Mouse (Mus musculus) CH12.LX (cell line): ENCODE data around the gene Smc1b. TPM values are rescaled to one million over a fixed set of nuclear protein-coding genes. Genes with fewer than 3 reads are reported as not detected.
"Not testable (repeated sequence)": the region's sequence is repeated elsewhere in the genome, so short reads cannot be mapped to it uniquely, and the experiment has no call there.

ENCODE experiments used
- DNase-seq: peaks from one replicate; pipeline ENCODE4 v3.0.0-alpha.2; 2013; ENCODE audit errors: extremely low read depth
- H3K27ac ChIP-seq: 2 replicates; pipeline ENCODE4 v1.5.1; 2012; ENCODE audit warnings: low read depth, mild to moderate bottlenecking, control low read depth, moderate library complexity; ENCODE audit not compliant: insufficient read depth
- H3K27me3 ChIP-seq: replicated peaks from 2 replicates; pipeline ENCODE3; 2012; ENCODE audit warnings: inconsistent platforms
- H3K36me3 ChIP-seq, 2 experiments: replicated peaks in 1 of 2; 2 replicates each; pipeline versions ENCODE3 to v1.6.1; 2012; ENCODE audit warnings: inconsistent platforms in 1 of 2, low read length in 1 of 2, mild to moderate bottlenecking in 1 of 2, mixed read lengths in 1 of 2, moderate library complexity in 1 of 2; ENCODE audit not compliant: control insufficient read depth in 1 of 2, insufficient read depth in 1 of 2
- H3K4me1 ChIP-seq, 2 experiments: 2 replicates each; pipeline ENCODE4 v1.6.1; 2012; ENCODE audit warnings: inconsistent platforms in 1 of 2, moderate library complexity in 1 of 2; ENCODE audit not compliant: insufficient read depth in 2 of 2, control insufficient read depth in 1 of 2
- H3K4me2 ChIP-seq: 2 replicates; pipeline ENCODE4 v1.6.1; 2012; ENCODE audit warnings: low read depth, mild to moderate bottlenecking, control low read depth; ENCODE audit not compliant: poor library complexity, insufficient read depth, severe bottlenecking
- H3K4me3 ChIP-seq, 3 experiments: fragments of 150-350 bp in 1 of 3; sonication (generic) in 1 of 3; replicated peaks in 1 of 3; 2 replicates each; pipeline versions ENCODE3 to v1.5.1; 2011 to 2012; ENCODE audit warnings: low read depth in 2 of 3, low read length in 2 of 3, mild to moderate bottlenecking in 2 of 3, moderate library complexity in 2 of 3, control low read depth in 1 of 3, improper control_type of control experiment in 1 of 3, inconsistent platforms in 1 of 3, mixed read lengths in 1 of 3; ENCODE audit not compliant: poor library complexity in 1 of 3
- H3K79me2 ChIP-seq: replicated peaks from 2 replicates; pipeline ENCODE4 v1.6.1; 2012; ENCODE audit warnings: mild to moderate bottlenecking, moderate library complexity; ENCODE audit not compliant: control insufficient read depth, poor library complexity, insufficient read depth, severe bottlenecking; ENCODE audit errors: extremely low read depth
- H3K9ac ChIP-seq: 2 replicates; pipeline ENCODE4 v1.6.1; 2012; ENCODE audit warnings: low read depth, mild to moderate bottlenecking, control low read depth, moderate library complexity; ENCODE audit not compliant: insufficient read depth
- H3K9me3 ChIP-seq: replicated peaks from 2 replicates; pipeline ENCODE3; 2012; ENCODE audit warnings: low read length, inconsistent platforms, mixed read lengths
- CHD1 ChIP-seq: IDR thresholded peaks from 2 replicates; pipeline ENCODE4 v1.6.1; 2012; ENCODE audit warnings: low read depth, low read length, improper control_type of control experiment, inconsistent platforms
- CHD2 ChIP-seq: IDR thresholded peaks from 2 replicates; pipeline ENCODE4 v1.6.1; 2011; ENCODE audit warnings: low read length, improper control_type of control experiment
- MAFK ChIP-seq: IDR thresholded peaks from 2 replicates; pipeline ENCODE4 v1.6.1; 2011; ENCODE audit warnings: low read length, improper control_type of control experiment; ENCODE audit not compliant: insufficient replicate concordance
- MAX ChIP-seq: IDR thresholded peaks from 2 replicates; pipeline ENCODE4 v1.6.1; 2011; ENCODE audit warnings: low read length, improper control_type of control experiment
- MXI1 ChIP-seq: IDR thresholded peaks from 2 replicates; pipeline ENCODE4 v1.6.1; 2011; ENCODE audit warnings: mild to moderate bottlenecking, low read depth, low read length, improper control_type of control experiment
- NRF1 ChIP-seq: IDR thresholded peaks from 2 replicates; pipeline ENCODE4 v1.6.1; 2014; ENCODE audit warnings: low read depth, mild to moderate bottlenecking, inconsistent platforms, low read length, improper control_type of control experiment, moderate library complexity
- RCOR1 ChIP-seq: conservative IDR thresholded peaks from 2 replicates; pipeline ENCODE4 v1.6.1; 2012; ENCODE audit warnings: low read depth, mild to moderate bottlenecking, inconsistent platforms, low read length, improper control_type of control experiment
- USF1 ChIP-seq: IDR thresholded peaks from 2 replicates; pipeline ENCODE4 v1.6.1; 2014; ENCODE audit warnings: low read depth, mild to moderate bottlenecking, inconsistent platforms, low read length, improper control_type of control experiment
- ZKSCAN1 ChIP-seq: IDR thresholded peaks from 2 replicates; pipeline ENCODE4 v1.6.1; 2012; ENCODE audit warnings: low read depth, inconsistent platforms, low read length, improper control_type of control experiment, borderline replicate concordance
- dilution Hi-C: fragments of 300-500 bp; cut with MboI; formaldehyde crosslinking; loops from 2 replicates; pipeline ENCODE4 v1.14.3; 2020; ENCODE audit warnings: low sequenced_read_pairs; ENCODE audit not compliant: extremely low pct_unique_long_range_greater_than_20kb, extremely low pct_ligation_motif_present
- in situ Hi-C: fragments of 300-500 bp; cut with MboI; formaldehyde crosslinking; loops from 3 replicates; pipeline ENCODE4 v1.14.3; 2019; ENCODE audit warnings: low sequenced_read_pairs, low pct_ligation_motif_present, low pct_unique_long_range_greater_than_20kb, mixed read lengths
- polyA plus RNA-seq: library from polyadenylated mRNA; unstranded; fragments of >175 nt; gene quantifications from 2 replicates; pipeline ENCODE4 v1.2.1, GENCODE M21; 2012; ENCODE audit warnings: low read depth; ENCODE audit not compliant: insufficient read length
- total RNA-seq, 2 experiments: library from RNA; depleted of rRNA; stranded (reverse); fragments of 300-350 nt in 1 of 2; fragments of >200 nt in 1 of 2; gene quantifications; 2 replicates each; pipeline ENCODE4 v1.2.3; 2012 to 2014

Gene Smc1b
- total and polyA plus RNA-seq, 3 experiments: not detected

DNA sequence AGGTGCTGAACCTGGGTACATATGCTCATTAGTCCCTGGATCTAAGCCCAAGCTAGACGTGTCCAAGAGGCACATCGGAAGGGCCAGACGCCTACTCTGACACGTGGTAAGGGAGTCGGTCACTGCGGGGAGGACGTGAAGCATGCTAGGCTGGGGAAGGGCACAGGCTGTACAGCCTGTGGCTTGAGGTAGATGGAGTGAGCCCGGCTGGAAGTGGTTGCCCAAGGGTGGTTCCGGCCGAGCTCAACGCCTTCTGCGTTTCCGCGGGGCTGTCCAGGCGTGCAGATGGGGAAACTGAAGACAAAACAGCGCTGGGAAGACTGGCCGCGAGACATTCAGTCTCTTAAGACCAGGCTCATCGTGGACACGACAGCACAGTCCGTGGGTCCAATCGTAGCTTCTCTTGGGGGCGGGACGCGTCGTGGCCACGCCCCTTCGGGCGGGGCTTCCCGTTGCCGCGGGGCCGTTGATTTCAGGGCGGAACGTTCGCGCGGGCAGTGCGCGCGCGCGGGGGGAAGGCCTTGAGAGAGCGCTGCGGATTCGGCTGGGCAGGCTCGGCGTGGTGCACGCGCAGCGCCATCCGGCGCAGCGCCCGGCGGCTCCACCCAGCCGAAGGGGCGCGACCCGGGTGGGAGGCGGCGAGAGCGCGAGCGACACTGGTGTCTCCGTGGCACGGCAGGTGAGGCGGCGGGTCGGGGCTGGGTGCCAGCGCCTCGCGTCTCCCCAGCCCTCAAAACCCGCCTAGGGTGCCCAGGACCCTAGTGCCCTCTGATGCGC lies 95.0 kb downstream of the Smc1b start (continued):
- no peak for TF ChIP-seq MAFK

DNA sequence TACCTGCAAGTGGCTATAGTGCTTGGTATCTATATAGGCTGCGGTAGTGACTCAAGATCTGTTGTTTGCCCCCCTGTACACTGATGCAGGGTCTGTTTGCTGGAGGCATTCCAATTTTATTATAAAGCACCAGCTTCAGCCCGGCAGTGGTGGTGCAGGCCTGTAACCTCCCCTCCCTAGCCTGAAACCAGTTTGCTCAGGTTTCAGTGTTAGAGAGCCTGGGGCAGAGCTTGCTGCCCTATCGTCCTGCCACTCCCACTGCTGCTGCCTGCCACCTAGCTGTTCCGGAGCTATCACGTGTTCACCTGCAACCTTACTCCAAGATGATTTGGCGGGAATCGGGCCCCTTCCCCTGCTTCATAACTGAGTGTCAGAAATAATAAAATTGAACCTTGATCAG lies 97.8 kb downstream of the Smc1b start:
- H3K27me3 ChIP-seq, H3K4me2 ChIP-seq, H3K79me2 ChIP-seq, DNase-seq, H3K27ac ChIP-seq, H3K9me3 ChIP-seq, H3K9ac ChIP-seq, H3K36me3 ChIP-seq, in situ Hi-C loops, H3K4me3 ChIP-seq, dilution Hi-C loops: not testable (repeated sequence)
- H3K4me1 ChIP-seq: peaks cover 8 to 32% of the 10 kb centered on the region in 2 experiments; a peak in 3 of 4 replicates

DNA sequence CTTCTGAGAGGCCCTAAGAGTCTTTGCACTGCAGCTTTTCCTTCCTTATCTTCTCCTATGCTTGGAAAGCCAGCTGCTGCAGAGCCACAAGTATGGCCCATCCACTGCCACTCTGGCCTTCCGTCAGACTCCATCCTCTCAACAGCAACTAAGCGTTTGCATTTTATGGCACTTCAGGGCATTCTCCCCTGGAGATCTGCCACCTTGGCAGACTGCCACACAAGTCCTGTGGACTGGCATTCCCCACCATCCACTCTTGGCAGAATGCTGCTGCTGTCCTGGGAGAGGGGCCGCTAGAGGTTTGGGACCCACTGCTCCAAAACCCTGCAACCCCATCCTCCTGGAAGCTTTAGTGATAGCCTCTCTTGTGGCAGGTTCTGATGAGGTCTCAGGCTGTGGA lies 99.9 kb downstream of the Smc1b start:
- Histone ChIP-seq H3K4me3 (no peak overlapping the region), H3K9ac (no peak overlapping the region), H3K9me3 (no peaks in the 10 kb centered on the region), H3K27ac (no peak overlapping the region), H3K79me2 (no peaks in the 10 kb centered on the region), H3K27me3 (peaks cover 2% of the 10 kb centered on the region), H3K4me1 (peaks cover 4 to 18% of the 10 kb centered on the region in 2 experiments; a peak in 3 of 4 replicates), H3K36me3 (no peaks in the 10 kb centered on the region), H3K4me2 (no peak overlapping the region)
- TF ChIP-seq CHD1 (no peak), NRF1 (no peak), ZKSCAN1 (no peak), MAX (no peak), RCOR1 (no peak), MXI1 (no peak), CHD2 (no peak), USF1 (no peak)
- no peak for DNase-seq
- dilution Hi-C loops: no loop called here
- in situ Hi-C loops: no loop called here

DNA sequence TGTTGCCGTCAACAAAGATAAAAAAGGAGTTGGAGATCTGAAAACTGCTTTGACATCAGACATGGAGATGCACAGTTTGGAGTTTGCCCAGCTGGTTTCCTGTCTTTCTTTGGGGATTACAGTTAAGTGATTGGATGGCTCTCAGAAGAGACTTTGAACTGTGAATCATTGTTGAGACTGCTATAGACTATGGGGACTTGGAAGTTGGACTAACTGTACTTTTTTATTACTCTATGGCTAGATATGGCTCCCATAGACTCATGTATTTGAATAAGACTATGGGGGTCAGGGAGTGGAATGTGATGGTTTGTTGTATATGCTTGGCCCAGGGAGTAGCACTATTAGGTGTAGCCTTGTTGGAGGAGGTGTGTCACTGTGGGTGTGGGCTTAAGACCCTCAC lies 101.1 kb downstream of the Smc1b start:
- H3K4me3 ChIP-seq, H3K27me3 ChIP-seq, H3K79me2 ChIP-seq, H3K27ac ChIP-seq, in situ Hi-C loops, H3K9me3 ChIP-seq, DNase-seq, H3K4me2 ChIP-seq, H3K36me3 ChIP-seq, dilution Hi-C loops, H3K9ac ChIP-seq: not testable (repeated sequence)
- H3K4me1 ChIP-seq: peaks cover 4 to 11% of the 10 kb centered on the region in 2 experiments; a peak in 3 of 4 replicates

DNA sequence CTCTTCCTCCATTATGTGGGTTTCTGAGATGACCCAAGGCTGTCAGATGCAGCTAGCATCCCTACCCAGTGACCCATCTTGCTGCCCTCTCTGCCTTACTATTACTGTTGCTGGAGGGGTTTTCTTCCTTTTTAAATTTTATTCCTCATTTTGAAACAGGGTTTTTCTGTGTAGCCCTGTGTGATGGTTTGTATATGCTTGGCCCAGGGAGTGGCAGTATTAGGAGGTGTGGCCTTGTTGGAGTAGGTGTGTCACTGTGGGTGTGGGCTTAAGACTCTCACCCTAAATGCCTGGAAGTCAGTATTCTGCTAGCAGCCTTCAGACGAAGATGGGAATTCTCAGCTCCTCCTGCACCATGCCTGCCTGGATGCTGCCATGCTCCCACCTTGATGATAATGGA lies 103.1 kb downstream of the Smc1b start, which contains the start of gene Fam118a:
TSS of gene Fam118a (plus strand) at position 301 of the 400 bp plus-strand sequence.
- H3K79me2 ChIP-seq, dilution Hi-C loops, H3K4me1 ChIP-seq, in situ Hi-C loops, H3K4me3 ChIP-seq, H3K9ac ChIP-seq, H3K36me3 ChIP-seq, H3K4me2 ChIP-seq, H3K9me3 ChIP-seq, H3K27ac ChIP-seq, DNase-seq: not testable (repeated sequence)
- peaks cover 11% of the 10 kb centered on the region for H3K27me3 ChIP-seq
